Mouse (Mus musculus): Measurements from ENCODE around the gene Cadps2.

GRCm38 (mm10) chr6:23821819-23822218 lies 17.4 kb downstream of the Cadps2 start:
- no peak for TF ChIP-seq CTCF (IDR thresholded peaks at IDR 0.05; ENCODE audit: low read depth)
- no peak for TF ChIP-seq EP300 (IDR thresholded peaks at IDR 0.05; ENCODE audit: low read depth)
